Mouse (Mus musculus) MEL (cell line): Measurements from ENCODE around the gene Fkbp5. TPM values are rescaled to one million over a fixed set of nuclear protein-coding genes. Genes with fewer than 3 reads are reported as not detected.

Experiments
- DNase-seq: peaks from one replicate; pipeline ENCODE4 v3.0.0; 2011; ENCODE audit warnings: low read depth, low spot score
- H3K27ac ChIP-seq: 2 replicates; pipeline ENCODE4 v1.5.1; 2012; ENCODE audit warnings: low read depth, mild to moderate bottlenecking, control low read depth, low read length, moderate library complexity; ENCODE audit not compliant: control insufficient read depth
- H3K27me3 ChIP-seq, 2 experiments: fragments of 150-350 bp in 1 of 2; sonication (generic) in 1 of 2; 2 replicates each; pipeline ENCODE4 v1.6.1; 2012; ENCODE audit warnings: low read length in 2 of 2, mild to moderate bottlenecking in 2 of 2, improper control_type of control experiment in 1 of 2, moderate library complexity in 1 of 2; ENCODE audit not compliant: insufficient read depth in 2 of 2, control insufficient read depth in 1 of 2
- H3K36me3 ChIP-seq, 2 experiments: 2 replicates each; pipeline ENCODE4 v1.6.1; 2012 to 2014; ENCODE audit warnings: low read length in 2 of 2, improper control_type of control experiment in 1 of 2, inconsistent platforms in 1 of 2, mild to moderate bottlenecking in 1 of 2; ENCODE audit not compliant: insufficient read depth in 2 of 2, control insufficient read depth in 1 of 2
- H3K4me1 ChIP-seq, 2 experiments: fragments of 150-350 bp in 1 of 2; sonication (generic) in 1 of 2; 2 replicates each; pipeline ENCODE4 v1.6.1; 2012; ENCODE audit warnings: low read length in 2 of 2, improper control_type of control experiment in 1 of 2, mild to moderate bottlenecking in 1 of 2; ENCODE audit not compliant: insufficient read depth in 2 of 2, control insufficient read depth in 1 of 2
- H3K4me3 ChIP-seq, 2 experiments: fragments of 150-350 bp in 1 of 2; sonication (generic) in 1 of 2; 2 replicates each; pipeline ENCODE4 v1.5.1; 2012; ENCODE audit warnings: low read depth in 2 of 2, low read length in 2 of 2, mild to moderate bottlenecking in 2 of 2, moderate library complexity in 2 of 2, control low read depth in 1 of 2, improper control_type of control experiment in 1 of 2; ENCODE audit not compliant: control insufficient read depth in 1 of 2, insufficient read depth in 1 of 2
- H3K79me2 ChIP-seq: 2 replicates; pipeline ENCODE4 v1.6.1; 2012; ENCODE audit warnings: mild to moderate bottlenecking, low read length, moderate library complexity; ENCODE audit not compliant: control insufficient read depth, poor library complexity, insufficient read depth
- H3K9ac ChIP-seq: 2 replicates; pipeline ENCODE4 v1.6.1; 2012; ENCODE audit warnings: low read depth, mild to moderate bottlenecking, control low read depth, low read length, moderate library complexity; ENCODE audit not compliant: control insufficient read depth, poor library complexity, severe bottlenecking
- H3K9me3 ChIP-seq: fragments of 150-350 bp; sonication (generic); replicated peaks from 2 replicates; pipeline ENCODE4 v1.6.1; 2012; ENCODE audit warnings: mild to moderate bottlenecking, low read length, improper control_type of control experiment, moderate library complexity; ENCODE audit not compliant: insufficient read depth
- EP300 ChIP-seq, 2 experiments: IDR thresholded peaks; 2 replicates each; pipeline ENCODE4 v1.6.1; 2011; ENCODE audit warnings: improper control_type of control experiment in 2 of 2, low read length in 2 of 2, low read depth in 1 of 2, mild to moderate bottlenecking in 1 of 2
- ETS1 ChIP-seq: IDR thresholded peaks from 2 replicates; pipeline ENCODE4 v1.6.1; 2012; ENCODE audit warnings: low read depth, mild to moderate bottlenecking, inconsistent platforms, low read length, improper control_type of control experiment, moderate library complexity
- GABPA ChIP-seq: IDR thresholded peaks from 2 replicates; pipeline ENCODE4 v1.6.1; 2012; ENCODE audit warnings: low read depth, mild to moderate bottlenecking, inconsistent platforms, low read length, improper control_type of control experiment, moderate library complexity
- GATA1 ChIP-seq: IDR thresholded peaks from 2 replicates; pipeline ENCODE4 v1.6.1; 2011; ENCODE audit warnings: low read depth, low read length, improper control_type of control experiment
- MAZ ChIP-seq: IDR thresholded peaks from 2 replicates; pipeline ENCODE4 v1.6.1; 2012; ENCODE audit warnings: low read depth, mild to moderate bottlenecking, inconsistent platforms, low read length, improper control_type of control experiment
- MXI1 ChIP-seq: IDR thresholded peaks from 2 replicates; pipeline ENCODE4 v1.6.1; 2011; ENCODE audit warnings: mild to moderate bottlenecking, low read depth, low read length, improper control_type of control experiment
- POLR2A ChIP-seq, 2 experiments: IDR thresholded peaks; 2 replicates each; pipeline ENCODE4 v1.6.1; 2011 to 2012; ENCODE audit warnings: low read length in 2 of 2, mild to moderate bottlenecking in 2 of 2, control low read depth in 1 of 2, improper control_type of control experiment in 1 of 2, low read depth in 1 of 2, moderate library complexity in 1 of 2; ENCODE audit not compliant: control insufficient read depth in 1 of 2, insufficient read depth in 1 of 2, poor library complexity in 1 of 2
- POLR2AphosphoS2 ChIP-seq: IDR thresholded peaks from 2 replicates; pipeline ENCODE4 v1.6.1; 2011; ENCODE audit warnings: low read length, improper control_type of control experiment
- POLR2AphosphoS5 ChIP-seq: IDR thresholded peaks from 2 replicates; pipeline ENCODE4 v1.6.1; 2012; ENCODE audit warnings: low read depth, borderline replicate concordance, mild to moderate bottlenecking, inconsistent platforms, low read length, moderate library complexity, mixed read lengths
- RCOR1 ChIP-seq: IDR thresholded peaks from 2 replicates; pipeline ENCODE4 v1.6.1; 2012; ENCODE audit warnings: low read depth, mild to moderate bottlenecking, inconsistent platforms, low read length, improper control_type of control experiment
- TAL1 ChIP-seq: IDR thresholded peaks from 2 replicates; pipeline ENCODE4 v1.6.1; 2012; ENCODE audit warnings: mild to moderate bottlenecking, inconsistent platforms, low read length, moderate library complexity, mixed read lengths
- TCF12 ChIP-seq: IDR thresholded peaks from 2 replicates; pipeline ENCODE4 v1.6.1; 2014; ENCODE audit warnings: low read depth, mild to moderate bottlenecking, inconsistent platforms, low read length, improper control_type of control experiment, moderate library complexity
- USF1 ChIP-seq: IDR thresholded peaks from 2 replicates; pipeline ENCODE4 v1.6.1; 2014; ENCODE audit warnings: low read depth, mild to moderate bottlenecking, inconsistent platforms, low read length, improper control_type of control experiment, moderate library complexity
- polyA plus RNA-seq, 2 experiments: library from polyadenylated mRNA; stranded (reverse) in 1 of 2; unstranded in 1 of 2; fragments of >175 nt in 1 of 2; fragments of >200 nt in 1 of 2; gene quantifications; 2 replicates each; pipeline versions ENCODE4 v1.2.1 to v1.2.4; 2012; ENCODE audit warnings: low replicate concordance in 2 of 2, low read depth in 1 of 2; ENCODE audit not compliant: insufficient read length in 2 of 2, insufficient read depth in 1 of 2, missing spikeins in 1 of 2
- total RNA-seq: library from RNA; depleted of rRNA; stranded (reverse); fragments of 300-350 nt; gene quantifications from 2 replicates; pipeline ENCODE4 v1.2.3, GENCODE M21; 2012

Fkbp5 gene
- total and polyA plus RNA-seq, 3 experiments: 16.6 to 184 (median 44.3) TPM

DNA sequence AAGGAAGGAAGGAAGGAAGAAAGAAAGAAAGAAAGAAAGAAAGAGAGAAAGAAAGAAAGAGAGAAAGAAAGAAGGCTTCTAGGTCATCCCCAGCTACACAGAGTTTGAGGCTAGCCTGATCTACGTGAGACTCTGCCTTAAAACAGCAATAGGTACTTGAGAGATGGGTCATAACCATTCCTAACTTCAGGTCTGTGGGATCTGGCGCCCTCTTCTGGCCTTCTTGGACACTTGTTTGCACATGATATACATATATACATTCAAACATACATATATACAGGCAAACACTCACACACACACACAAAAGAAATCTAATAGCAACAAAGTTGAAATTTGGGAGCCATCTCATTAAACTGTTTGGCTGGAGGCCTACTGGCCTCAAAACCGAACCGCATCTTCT is 133.0 kb downstream of the Fkbp5 start (continued):
- no peak for TF ChIP-seq MAZ

GRCm38 (mm10) chr17:28380255-28380654 is 137.1 kb downstream of the Fkbp5 start:
- no peak overlapping the region for H3K27ac ChIP-seq
- TF ChIP-seq GABPA (no peak), EP300 (IDR thresholded peaks at IDR 0.05; ENCODE audit: low read depth in 1 of 2, low read length in 2 of 2) (no peak)
- no peak overlapping the region for H3K9ac ChIP-seq
- peaks cover 0 to 9% of the 10 kb centered on the region in 2 experiments; a peak in 2 of 4 replicates for H3K36me3 ChIP-seq
- H3K4me3 ChIP-seq: no peak overlapping the region
- H3K27me3 ChIP-seq: no peaks in the 10 kb centered on the region
- no peak for DNase-seq
- H3K4me1 ChIP-seq: peaks cover 0 to 13% of the 10 kb centered on the region in 2 experiments; a peak in 2 of 4 replicates
- no peaks in the 10 kb centered on the region for H3K9me3 ChIP-seq
- H3K79me2 ChIP-seq: no peaks in the 10 kb centered on the region

- Histone ChIP-seq H3K4me1 (peaks cover 0 to 24% of the 10 kb centered on the region in 2 experiments; a peak in 3 of 4 replicates), H3K4me3 (peak overlapping the region in 1 of 2 experiments; percentile 27; a peak in 2 of 4 replicates), H3K9me3 (no peaks in the 10 kb centered on the region)
- peak; percentile 21; the same call in 1 of the 2 replicates for TF ChIP-seq TCF12
- peak; percentile 20; the same call in 1 of the 2 replicates for TF ChIP-seq RCOR1
- peak in 1 of 2 experiments; percentile 62; a peak in 3 of 4 replicates for TF ChIP-seq EP300 (IDR thresholded peaks at IDR 0.05; ENCODE audit: low read depth in 1 of 2, low read length in 2 of 2)
- no peak for TF ChIP-seq USF1
- TF ChIP-seq GATA1: peak; percentile 74
- TF ChIP-seq POLR2A (IDR thresholded peaks at IDR 0.05; ENCODE audit: control insufficient read depth in 1 of 2, insufficient read depth in 1 of 2, low read depth in 1 of 2, low read length in 2 of 2, poor library complexity in 1 of 2): no peak
- TF ChIP-seq POLR2AphosphoS2: no peak
- peak; percentile 36; the same call in 1 of the 2 replicates for TF ChIP-seq ETS1
- no peak for TF ChIP-seq MXI1
- peak; percentile 47 for TF ChIP-seq TAL1
- no peak for TF ChIP-seq POLR2AphosphoS5
- TF ChIP-seq, all 39 proteins: peak for 6
- H3K79me2 ChIP-seq: no peaks in the 10 kb centered on the region
- no peak overlapping the region for H3K27ac ChIP-seq
- H3K36me3 ChIP-seq: peaks cover 0 to 11% of the 10 kb centered on the region in 2 experiments; a peak in 2 of 4 replicates
- peak; percentile 81 for DNase-seq
- H3K9ac ChIP-seq: no peak overlapping the region
- no peaks in the 10 kb centered on the region for H3K27me3 ChIP-seq
Measured at GRCm38 (mm10) chr17:28375592-28376061, 141.7 kb downstream of the Fkbp5 start.
